Mouse (Mus musculus) lung, embryonic 14.5 days (tissue): ENCODE measurements at regions not wholly inside any gene's neighbourhood (a gene's known extent, or its start where the extent isn't known, plus 50 kb on each side); places are given as distances from the start of the nearest gene placed in this dataset.

Source experiments
- ATAC-seq: fragments of 200-750 bp; cut with Nextera tagmentation; 2 replicates; pipeline ENCODE4 v1.8.0; 2017; ENCODE audit warnings: mild to moderate bottlenecking, moderate TSS enrichment, moderate library complexity; ENCODE audit not compliant: insufficient read depth
- DNase-seq: peaks from one replicate; pipeline ENCODE4 v3.0.0-alpha.2; 2015
- H3K27ac ChIP-seq: fragments of 300-500 bp; sonication (generic); 2 replicates; pipeline ENCODE4 v1.5.1; 2014; ENCODE audit warnings: low read depth, mild to moderate bottlenecking, moderate library complexity
- H3K27me3 ChIP-seq: fragments of 300-500 bp; sonication (generic); 2 replicates; pipeline ENCODE4 v1.6.1; 2014; ENCODE audit warnings: low read length, control low read depth; ENCODE audit not compliant: insufficient read depth
- H3K36me3 ChIP-seq: fragments of 300-500 bp; sonication (generic); 2 replicates; pipeline ENCODE4 v1.6.1; 2014; ENCODE audit warnings: control low read depth; ENCODE audit not compliant: insufficient read depth
- H3K4me1 ChIP-seq: fragments of 300-500 bp; sonication (generic); 2 replicates; pipeline ENCODE4 v1.6.1; 2014; ENCODE audit warnings: antibody characterized with exemption, control low read depth; ENCODE audit not compliant: insufficient read depth
- H3K4me2 ChIP-seq: fragments of 300-500 bp; sonication (generic); 2 replicates; pipeline ENCODE4 v1.6.1; 2014; ENCODE audit warnings: mild to moderate bottlenecking
- H3K4me3 ChIP-seq: fragments of 300-500 bp; sonication (generic); 2 replicates; pipeline ENCODE4 v1.5.1; 2014; ENCODE audit warnings: low read depth, low read length
- H3K9ac ChIP-seq: fragments of 300-500 bp; sonication (generic); 2 replicates; pipeline ENCODE4 v1.6.1; 2014
- H3K9me3 ChIP-seq: fragments of 300-500 bp; sonication (generic); 2 replicates; pipeline ENCODE4 v1.6.1; 2016; ENCODE audit warnings: low read depth, low read length, control low read depth
- CTCF ChIP-seq: IDR thresholded peaks from 2 replicates; pipeline ENCODE4 v1.5.1; 2016; ENCODE audit warnings: antibody characterized with exemption, low read depth
- WGBS: fragments of 180-500 bp; shearing (Covaris S2); extraction: QIAGEN DNeasy Blood & Tissue Kit; methylation state at CpG from one replicate; pipeline ENCODE4 v1.1.7; 2014; 5-methylcytosine and 5-hydroxymethylcytosine counted together

DNA sequence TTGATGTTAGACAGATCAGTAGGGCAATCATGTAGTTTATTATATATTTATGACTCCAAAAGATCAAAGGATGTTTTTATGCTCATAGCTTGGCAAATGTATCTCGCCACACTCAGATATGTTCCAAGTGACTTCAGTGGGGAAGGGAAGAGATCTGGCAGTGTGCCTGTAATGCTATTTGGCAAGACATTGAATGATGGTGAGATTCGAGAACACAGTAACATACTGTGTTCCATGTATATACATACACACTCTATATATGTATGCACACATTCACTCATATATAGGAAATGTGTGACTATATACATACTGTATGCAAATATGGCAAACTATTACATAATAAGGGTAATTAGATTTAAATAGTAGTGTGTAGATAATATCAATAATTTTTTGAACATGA, 577.3 kb upstream of the Arrdc4 start:
- 41% methylated on average over 2 of the region's 2 CpGs for WGBS
- peak; percentile 59 for DNase-seq
- ATAC-seq = no peak
- Histone ChIP-seq H3K27me3 (no peaks in the 10 kb centered on the region), H3K27ac (no peak overlapping the region), H3K9ac (no peak overlapping the region), H3K4me3 (no peak overlapping the region), H3K4me2 (no peak overlapping the region), H3K9me3 (no peaks in the 10 kb centered on the region), H3K36me3 (no peaks in the 10 kb centered on the region), H3K4me1 (no peaks in the 10 kb centered on the region)
- TF ChIP-seq CTCF = no peak

DNA sequence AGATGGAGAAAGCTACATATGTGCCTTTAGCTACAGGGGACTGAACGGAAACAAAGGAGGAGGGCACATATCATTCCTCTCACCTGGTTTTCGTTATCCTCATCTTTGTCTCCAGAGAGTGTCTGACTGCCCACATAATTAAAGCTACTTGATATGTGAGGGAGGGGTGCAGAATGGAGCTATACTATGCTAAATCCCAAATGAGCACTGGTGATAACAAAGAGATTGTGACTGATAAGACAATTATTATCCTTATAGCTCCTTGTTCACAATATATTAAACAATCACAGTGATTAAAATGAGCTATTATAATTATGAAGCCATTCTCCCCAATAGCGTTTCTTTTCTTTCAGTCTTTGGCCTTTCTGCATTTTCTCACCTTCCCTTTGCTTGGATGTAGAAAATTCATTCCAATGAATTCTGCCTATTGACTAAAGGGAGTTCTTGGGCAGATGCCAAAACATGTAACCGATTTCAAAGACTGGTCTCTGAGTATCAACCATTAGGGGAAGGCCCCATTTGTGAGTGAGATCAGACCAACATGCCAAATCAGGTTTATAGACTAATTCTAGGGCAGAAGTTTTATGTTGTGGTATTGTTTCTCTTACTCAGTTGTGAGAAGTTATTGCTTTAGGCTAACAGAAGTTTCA, 528.1 kb upstream of the Arrdc4 start:
- Histone ChIP-seq H3K4me1 (no peaks in the 10 kb centered on the region), H3K4me3 (no peak overlapping the region), H3K36me3 (no peaks in the 10 kb centered on the region), H3K27me3 (no peaks in the 10 kb centered on the region), H3K4me2 (no peak overlapping the region), H3K27ac (no peak overlapping the region), H3K9ac (no peak overlapping the region), H3K9me3 (no peaks in the 10 kb centered on the region)
- WGBS = 68% methylated on average over 4 of the region's 4 CpGs
- ATAC-seq (no peak), DNase-seq (no peak)
- no peak for TF ChIP-seq CTCF

DNA sequence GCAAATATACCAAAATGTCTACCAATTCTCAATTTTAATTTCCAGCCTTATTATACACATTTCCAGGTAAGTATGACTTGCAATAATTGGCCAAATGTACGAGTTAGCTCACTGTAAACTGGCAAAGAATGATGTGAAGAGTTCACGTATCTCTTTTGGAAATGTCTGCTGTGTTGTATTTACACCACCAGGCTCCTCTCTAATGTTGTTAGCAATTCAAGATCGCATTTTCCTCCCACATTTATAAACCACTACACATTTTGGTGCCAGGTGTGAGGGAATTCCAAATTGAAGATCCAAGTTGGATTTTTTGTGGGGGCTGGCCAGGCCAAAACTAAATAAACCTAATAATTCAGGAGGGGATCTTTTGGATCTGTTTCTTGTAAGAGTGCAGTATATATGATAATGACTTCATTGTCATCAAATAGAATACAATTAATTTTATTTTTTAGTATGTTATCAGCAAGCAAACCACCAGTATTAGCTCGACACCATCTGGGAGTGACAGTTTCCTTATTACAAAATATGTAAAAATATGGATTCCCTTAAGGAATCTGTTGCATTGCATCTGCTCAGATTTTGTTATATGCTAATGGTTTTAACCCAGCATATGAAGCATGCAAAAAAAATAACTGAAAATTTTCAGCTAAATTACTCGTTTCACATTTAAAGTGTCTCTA, 527.5 kb upstream of the Arrdc4 start:
- ATAC-seq (no peak), DNase-seq (no peak)
- H3K9ac ChIP-seq = no peak overlapping the region
- no peaks in the 10 kb centered on the region for H3K9me3 ChIP-seq
- no peak overlapping the region for H3K4me3 ChIP-seq
- no peaks in the 10 kb centered on the region for H3K27me3 ChIP-seq
- WGBS = 68% methylated on average over 5 of the region's 5 CpGs
- no peaks in the 10 kb centered on the region for H3K4me1 ChIP-seq
- H3K27ac ChIP-seq = no peak overlapping the region
- H3K4me2 ChIP-seq = no peak overlapping the region
- no peaks in the 10 kb centered on the region for H3K36me3 ChIP-seq
- no peak for TF ChIP-seq CTCF

DNA sequence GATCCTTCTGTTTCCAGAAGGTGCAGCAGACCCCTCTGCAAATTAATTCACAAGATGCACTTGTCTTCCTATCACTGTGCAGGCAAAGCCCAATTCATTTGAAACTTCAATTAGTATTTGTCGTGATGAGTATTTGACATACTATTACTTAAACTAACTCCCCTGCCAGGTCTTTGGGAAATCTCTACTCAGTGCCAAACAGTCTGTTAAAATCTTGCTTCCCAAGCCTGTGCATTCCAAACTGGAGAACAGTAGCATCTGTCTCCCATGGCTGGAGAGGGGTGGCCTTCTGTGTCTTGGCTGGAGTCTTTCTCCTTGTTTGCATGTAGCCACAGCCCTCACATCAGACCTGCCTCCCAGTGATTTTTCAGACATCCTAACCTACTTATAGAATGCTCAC, 524.6 kb upstream of the Arrdc4 start:
- Histone ChIP-seq H3K4me2 (no peak overlapping the region), H3K27ac (no peak overlapping the region), H3K4me1 (no peaks in the 10 kb centered on the region), H3K9ac (no peak overlapping the region), H3K9me3 (no peaks in the 10 kb centered on the region), H3K4me3 (no peak overlapping the region), H3K36me3 (no peaks in the 10 kb centered on the region), H3K27me3 (no peaks in the 10 kb centered on the region)
- DNase-seq = no peak
- no peak for ATAC-seq
- 50% methylated on average over 1 of the region's 1 CpGs for WGBS
- no peak for TF ChIP-seq CTCF

DNA sequence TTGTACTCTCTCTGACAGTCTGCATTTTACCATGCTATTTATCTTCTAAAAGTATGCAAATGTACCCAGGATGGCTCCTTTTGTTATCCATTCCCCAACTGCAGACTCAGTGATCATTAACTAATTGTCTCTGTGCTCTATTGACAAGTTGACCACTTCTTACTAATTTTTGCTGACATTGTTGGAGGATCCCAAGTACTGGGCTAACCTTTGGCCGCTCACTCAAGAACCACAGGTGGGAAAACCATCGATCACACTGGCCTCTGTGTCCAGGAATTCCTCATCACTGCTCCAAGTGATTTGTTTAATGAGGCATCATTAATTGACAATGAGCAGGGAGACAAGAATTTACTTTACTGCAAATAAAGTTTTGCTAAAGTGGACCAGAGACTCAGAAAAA, 495.5 kb upstream of the Arrdc4 start:
- H3K4me3 ChIP-seq = no peak overlapping the region
- DNase-seq (no peak), ATAC-seq (no peak)
- no peak overlapping the region for H3K27ac ChIP-seq
- no peak overlapping the region for H3K4me2 ChIP-seq
- H3K36me3 ChIP-seq = no peaks in the 10 kb centered on the region
- H3K27me3 ChIP-seq = no peaks in the 10 kb centered on the region
- H3K9me3 ChIP-seq = no peaks in the 10 kb centered on the region
- no peak overlapping the region for H3K9ac ChIP-seq
- H3K4me1 ChIP-seq = no peaks in the 10 kb centered on the region
- 77% methylated on average over 2 of the region's 2 CpGs for WGBS
- TF ChIP-seq CTCF = no peak

DNA sequence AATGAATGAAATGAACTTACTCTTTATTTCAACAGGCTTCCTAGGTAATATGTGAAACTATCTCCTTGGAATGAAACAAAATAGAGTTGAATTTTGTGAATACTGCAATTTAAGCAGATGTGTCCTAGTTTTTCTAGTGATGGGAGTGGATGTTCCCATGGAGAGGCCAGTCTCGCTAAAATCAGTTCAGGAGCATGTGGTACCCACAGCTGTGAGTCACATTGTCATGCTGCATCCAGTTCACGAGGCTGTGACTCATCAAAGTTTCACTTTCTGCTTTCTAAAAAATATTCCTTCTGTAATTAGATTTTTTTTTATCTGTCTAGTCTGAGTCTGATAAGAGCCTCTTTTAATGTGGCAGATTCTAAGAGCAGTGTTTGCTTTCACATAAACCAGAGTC, 484.3 kb upstream of the Arrdc4 start:
- ATAC-seq (no peak), DNase-seq (no peak)
- no peak overlapping the region for H3K4me3 ChIP-seq
- no peak overlapping the region for H3K4me2 ChIP-seq
- no peaks in the 10 kb centered on the region for H3K36me3 ChIP-seq
- no peak overlapping the region for H3K27ac ChIP-seq
- 69% methylated on average over 2 of the region's 2 CpGs for WGBS
- no peak overlapping the region for H3K9ac ChIP-seq
- no peaks in the 10 kb centered on the region for H3K4me1 ChIP-seq
- no peaks in the 10 kb centered on the region for H3K9me3 ChIP-seq
- TF ChIP-seq CTCF = no peak
- H3K27me3 ChIP-seq = no peaks in the 10 kb centered on the region

DNA sequence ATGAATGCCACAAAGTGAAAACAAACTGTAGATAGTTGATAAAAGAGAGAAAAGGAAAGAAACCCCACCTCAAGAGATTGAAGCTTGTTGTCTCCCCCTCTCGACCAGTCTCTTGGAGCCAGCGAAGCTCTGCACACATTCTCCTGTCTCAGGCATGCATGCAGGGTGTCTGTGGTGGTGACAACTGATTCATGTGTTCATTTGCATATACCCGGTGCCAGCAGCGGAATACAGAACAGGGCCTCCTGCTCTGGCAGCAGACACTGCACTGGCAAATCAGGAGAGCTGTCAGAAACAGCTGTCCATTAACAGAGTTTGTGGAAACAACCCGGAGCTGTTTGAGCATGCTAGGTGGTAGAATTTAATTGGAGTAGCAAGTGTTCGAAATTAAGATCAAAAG, 468.8 kb upstream of the Arrdc4 start:
- 61% methylated on average over 6 of the region's 6 CpGs for WGBS
- Histone ChIP-seq H3K4me1 (no peaks in the 10 kb centered on the region), H3K36me3 (no peaks in the 10 kb centered on the region), H3K27me3 (no peaks in the 10 kb centered on the region), H3K9me3 (no peaks in the 10 kb centered on the region), H3K4me3 (no peak overlapping the region), H3K9ac (no peak overlapping the region), H3K27ac (no peak overlapping the region), H3K4me2 (no peak overlapping the region)
- DNase-seq (no peak), ATAC-seq (no peak)
- TF ChIP-seq CTCF = no peak
